Mouse (Mus musculus) hindbrain, embryonic 14.5 days (tissue): ENCODE measurements around the gene Myocos. TPM values are rescaled to one million over a fixed set of nuclear protein-coding genes. Genes with fewer than 3 reads are reported as not detected.
"Not testable (repeated sequence)": the region's sequence is repeated elsewhere in the genome, so short reads cannot be mapped to it uniquely, and the experiment has no call there.

Source experiments
- ATAC-seq: fragments of 200-750 bp; cut with Nextera tagmentation; 2 replicates; pipeline ENCODE4 v1.8.0; 2017; ENCODE audit warnings: moderate number of reproducible peaks, mild to moderate bottlenecking, moderate TSS enrichment, moderate library complexity; ENCODE audit not compliant: low FRiP score
- DNase-seq: peaks from one replicate; pipeline ENCODE4 v3.0.0-alpha.2; 2015; ENCODE audit warnings: low spot score
- H3K27ac ChIP-seq: fragments of 300-500 bp; sonication (generic); 2 replicates; pipeline ENCODE4 v1.5.1; 2014; ENCODE audit warnings: mild to moderate bottlenecking, moderate library complexity
- H3K27me3 ChIP-seq: fragments of 300-500 bp; sonication (generic); 2 replicates; pipeline ENCODE4 v1.6.1; 2014; ENCODE audit warnings: mild to moderate bottlenecking, low read length, mixed read lengths; ENCODE audit not compliant: control insufficient read depth, insufficient read depth
- H3K36me3 ChIP-seq: fragments of 300-500 bp; sonication (generic); replicated peaks from 2 replicates; pipeline ENCODE4 v1.6.1; 2014; ENCODE audit not compliant: control insufficient read depth, insufficient read depth
- H3K4me1 ChIP-seq: fragments of 300-500 bp; sonication (generic); replicated peaks from 2 replicates; pipeline ENCODE4 v1.6.1; 2014; ENCODE audit warnings: antibody characterized with exemption, low read length, mixed read lengths; ENCODE audit not compliant: control insufficient read depth, insufficient read depth
- H3K4me2 ChIP-seq: fragments of 300-500 bp; sonication (generic); replicated peaks from 2 replicates; pipeline ENCODE4 v1.6.1; 2014; ENCODE audit warnings: mild to moderate bottlenecking, moderate library complexity
- H3K4me3 ChIP-seq: fragments of 300-500 bp; sonication (generic); replicated peaks from 2 replicates; pipeline ENCODE4 v1.5.1; 2014; ENCODE audit warnings: mild to moderate bottlenecking, low read length
- H3K9ac ChIP-seq: fragments of 300-500 bp; sonication (generic); 2 replicates; pipeline ENCODE4 v1.6.1; 2014
- H3K9me3 ChIP-seq: fragments of 300-500 bp; sonication (generic); 2 replicates; pipeline ENCODE4 v1.6.1; 2016; ENCODE audit warnings: low read length; ENCODE audit not compliant: control insufficient read depth
- WGBS: fragments of 180-500 bp; shearing (Covaris S2); extraction: QIAGEN DNeasy Blood & Tissue Kit; methylation state at CpG from one replicate; pipeline ENCODE4 v1.1.7; 2014; 5-methylcytosine and 5-hydroxymethylcytosine counted together
- polyA plus RNA-seq: library from polyadenylated mRNA; unstranded; fragments of >200 nt; fragmentation: Nextera tagmentation; extraction: Ambion mirVana; gene quantifications from 2 replicates; pipeline ENCODE4 v1.2.1, GENCODE M21; 2014

Gene Myocos
- polyA plus RNA-seq, 1 experiment from 2014 or later, result not detected

DNA sequence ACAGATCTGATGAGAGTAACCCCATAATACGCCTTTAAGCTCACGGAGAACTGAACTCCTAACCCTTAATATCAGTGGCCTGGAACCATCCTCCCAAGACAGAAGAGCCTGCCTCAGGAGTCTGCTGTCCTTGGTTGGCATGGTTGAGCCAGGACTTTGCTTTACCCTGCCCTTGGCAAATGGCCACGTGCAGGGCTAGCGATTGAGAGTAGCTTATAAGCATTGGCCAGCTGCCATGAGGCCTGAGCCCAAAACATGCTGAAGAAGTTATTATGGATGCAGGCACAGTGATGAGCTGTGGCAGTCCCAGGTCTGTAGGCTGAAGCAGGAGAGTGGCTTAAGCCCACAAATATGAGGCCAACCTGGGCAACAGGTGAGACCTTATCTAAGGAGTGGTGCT lies 30.2 kb downstream of the Myocos start:
- not testable (repeated sequence) for ATAC-seq, H3K9me3 ChIP-seq, H3K4me2 ChIP-seq, H3K9ac ChIP-seq, DNase-seq, H3K27me3 ChIP-seq, H3K36me3 ChIP-seq, H3K4me3 ChIP-seq, H3K27ac ChIP-seq
- H3K4me1 ChIP-seq, result peaks cover 10% of the 10 kb centered on the region; the same call in 1 of the 2 replicates
- WGBS, result 78% methylated on average over 4 of the region's 4 CpGs

DNA sequence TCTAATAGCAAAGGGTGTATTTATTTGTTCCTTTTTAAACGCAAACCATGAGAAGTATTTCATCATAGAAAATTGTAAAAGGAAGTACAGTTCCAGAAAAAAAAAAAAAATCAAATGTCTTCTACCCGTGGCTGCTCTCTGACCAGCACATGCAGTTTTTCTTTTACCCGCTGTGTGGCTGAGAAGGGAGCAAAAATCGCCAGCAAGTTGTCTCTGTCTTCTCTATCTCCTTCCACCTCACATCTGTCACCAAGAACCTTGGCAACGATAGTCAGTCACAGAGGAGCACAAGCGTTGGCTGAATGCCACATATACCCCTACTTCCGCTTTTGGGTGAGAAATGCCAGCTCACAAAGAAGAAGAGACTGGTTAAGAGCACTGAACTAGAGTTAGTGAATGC lies 32.8 kb downstream of the Myocos start:
- 49% methylated on average over 7 of the region's 7 CpGs for WGBS
- Histone ChIP-seq H3K4me3 (no peak overlapping the region), H3K36me3 (no peaks in the 10 kb centered on the region), H3K27me3 (no peaks in the 10 kb centered on the region), H3K27ac (no peak overlapping the region), H3K4me2 (no peak overlapping the region), H3K9ac (no peak overlapping the region), H3K9me3 (no peaks in the 10 kb centered on the region), H3K4me1 (peaks cover 10% of the 10 kb centered on the region; the same call in 1 of the 2 replicates)
- DNase-seq (no peak), ATAC-seq (0 out of 2 replicates have a peak, but pooled peaks have one; percentile 13)

DNA sequence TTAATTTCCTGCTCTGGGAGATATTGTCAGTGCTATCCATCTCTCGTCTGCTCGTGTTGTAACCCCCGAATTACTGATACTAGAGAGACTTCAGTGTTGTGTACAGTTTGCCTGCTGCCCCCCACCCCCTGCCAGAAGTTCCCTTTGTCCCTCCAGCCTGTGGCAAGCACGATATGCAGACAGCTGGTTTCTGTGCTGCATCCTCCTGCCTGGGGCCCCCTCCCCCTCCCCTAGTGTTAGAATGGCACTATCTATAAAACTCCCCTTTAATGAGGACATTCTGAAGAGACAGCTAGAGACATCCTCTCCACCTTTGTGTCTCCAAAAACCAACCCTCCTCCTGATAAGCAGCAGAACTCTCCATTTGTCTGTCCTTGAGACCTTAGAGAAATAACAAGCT lies 34.1 kb downstream of the Myocos start:
- Histone ChIP-seq H3K36me3 (no peaks in the 10 kb centered on the region), H3K4me1 (peaks cover 10% of the 10 kb centered on the region; the same call in 1 of the 2 replicates), H3K9me3 (no peaks in the 10 kb centered on the region), H3K9ac (no peak overlapping the region), H3K4me2 (no peak overlapping the region), H3K4me3 (no peak overlapping the region), H3K27me3 (no peaks in the 10 kb centered on the region), H3K27ac (no peak overlapping the region)
- WGBS, result 23% methylated on average over 4 of the region's 4 CpGs
- no peak for DNase-seq
- ATAC-seq, result peak; percentile 29; the same call in 1 of the 2 replicates

DNA sequence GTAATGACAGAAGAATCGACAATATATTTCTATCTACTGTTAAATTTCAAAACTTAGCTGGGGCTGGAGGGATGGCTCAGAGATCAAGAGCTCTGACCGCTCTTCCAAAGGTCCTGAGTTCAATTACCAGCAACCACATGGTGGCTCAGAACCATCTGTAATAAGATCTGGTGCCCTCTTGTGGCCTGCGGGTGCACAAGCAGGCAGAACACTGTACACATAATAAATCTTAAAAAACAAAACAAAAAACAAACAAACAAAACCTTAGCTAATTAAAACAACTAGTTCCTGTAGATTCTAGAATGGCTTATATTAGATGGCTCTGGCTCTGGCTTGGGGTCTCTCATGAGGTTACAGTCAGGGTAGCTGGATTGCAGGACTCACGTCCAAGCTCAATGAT lies 37.5 kb downstream of the Myocos start:
- Histone ChIP-seq H3K4me3 (no peak overlapping the region), H3K4me1 (peaks cover 10% of the 10 kb centered on the region; the same call in 1 of the 2 replicates), H3K27me3 (no peaks in the 10 kb centered on the region), H3K27ac (no peak overlapping the region), H3K9ac (no peak overlapping the region), H3K9me3 (no peaks in the 10 kb centered on the region), H3K4me2 (no peak overlapping the region), H3K36me3 (no peaks in the 10 kb centered on the region)
- WGBS, result 66% methylated on average over 4 of the region's 4 CpGs
- DNase-seq (no peak), ATAC-seq (no peak)

DNA sequence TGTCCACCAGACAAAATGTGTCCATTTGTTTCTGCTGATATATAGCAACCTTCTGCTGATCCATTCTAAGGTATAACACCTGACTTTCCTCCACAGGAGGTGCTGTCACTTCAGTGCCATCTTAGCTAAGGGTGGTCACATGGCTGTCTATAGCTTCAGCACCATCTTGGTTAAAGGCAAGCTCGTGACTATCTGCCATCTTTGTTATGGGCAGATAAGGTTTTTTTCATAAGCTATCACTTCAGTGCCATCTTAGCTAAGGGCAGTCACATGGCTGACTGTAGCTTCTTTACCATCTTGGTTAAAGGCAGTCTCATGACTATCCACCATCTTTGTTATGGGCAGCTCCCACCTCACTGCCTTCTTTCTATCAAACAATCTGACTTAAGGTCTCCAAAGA lies 42.5 kb downstream of the Myocos start:
- Histone ChIP-seq H3K9ac (no peak overlapping the region), H3K27ac (no peak overlapping the region), H3K4me1 (no peaks in the 10 kb centered on the region), H3K27me3 (no peaks in the 10 kb centered on the region), H3K9me3 (no peaks in the 10 kb centered on the region), H3K4me3 (no peak overlapping the region), H3K4me2 (no peak overlapping the region), H3K36me3 (no peaks in the 10 kb centered on the region)
- WGBS, result 83% methylated on average over 1 of the region's 1 CpGs
- ATAC-seq (peak; percentile 96), DNase-seq (peak; percentile 61)

DNA sequence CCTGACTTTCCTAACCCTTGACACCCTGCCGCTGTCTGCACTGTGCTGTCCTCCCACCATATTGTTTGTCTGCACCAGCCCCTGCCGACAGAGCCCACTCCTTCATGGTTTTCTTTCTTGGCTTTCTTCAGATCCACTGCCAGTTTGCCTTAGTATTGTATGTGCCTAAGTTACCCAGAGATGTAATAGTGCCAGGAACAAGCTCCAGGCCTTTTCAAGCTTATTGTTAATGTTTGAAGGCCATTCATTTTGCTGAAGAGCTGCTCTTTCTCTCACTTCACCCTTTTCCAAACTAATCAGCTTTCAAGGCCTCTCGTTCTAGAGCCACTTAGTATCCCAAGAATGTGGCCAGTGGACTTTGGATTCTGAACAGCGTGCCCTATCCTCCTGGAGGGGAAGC lies 46.8 kb downstream of the Myocos start:
- Histone ChIP-seq H3K4me2 (no peak overlapping the region), H3K4me3 (no peak overlapping the region), H3K27ac (no peak overlapping the region), H3K36me3 (no peaks in the 10 kb centered on the region), H3K27me3 (no peaks in the 10 kb centered on the region), H3K9ac (no peak overlapping the region), H3K4me1 (no peaks in the 10 kb centered on the region), H3K9me3 (no peaks in the 10 kb centered on the region)
- ATAC-seq (no peak), DNase-seq (no peak)
- WGBS, result 45% methylated on average over 4 of the region's 4 CpGs

DNA sequence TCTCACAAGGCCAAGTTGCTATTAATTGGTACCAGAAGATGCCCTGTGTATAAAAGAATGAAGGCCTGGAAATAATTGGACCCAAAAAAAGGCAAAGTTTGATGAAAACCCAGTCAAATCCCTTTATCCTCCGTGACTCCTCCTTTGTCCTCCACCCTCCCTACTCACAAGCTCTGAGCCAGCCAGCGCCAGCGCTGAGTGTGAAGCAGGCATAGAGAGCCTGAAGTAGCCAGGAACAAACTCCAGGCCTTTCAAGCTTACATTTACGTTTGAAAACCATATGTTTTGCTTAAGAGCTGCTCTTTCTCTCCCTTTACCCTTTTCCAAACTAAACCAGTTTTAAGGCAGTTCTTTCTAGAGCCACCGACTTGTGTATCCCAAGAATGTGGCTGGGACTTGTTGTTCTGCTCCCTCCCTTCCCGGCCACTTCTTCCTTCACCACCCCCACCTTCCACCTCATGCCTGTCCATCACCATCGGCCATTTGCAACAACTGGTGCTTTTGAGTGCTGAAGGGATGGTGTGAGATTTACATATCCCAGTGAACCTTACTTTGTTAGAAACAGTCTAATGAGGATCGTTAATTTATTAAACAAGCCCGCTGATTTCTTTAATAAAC lies 48.3 kb downstream of the Myocos start:
- Histone ChIP-seq H3K9ac (no peak overlapping the region), H3K4me2 (no peak overlapping the region), H3K4me1 (no peaks in the 10 kb centered on the region), H3K36me3 (no peaks in the 10 kb centered on the region), H3K27ac (no peak overlapping the region), H3K4me3 (no peak overlapping the region), H3K9me3 (no peaks in the 10 kb centered on the region), H3K27me3 (no peaks in the 10 kb centered on the region)
- 42% methylated on average over 9 of the region's 9 CpGs for WGBS
- DNase-seq (no peak), ATAC-seq (no peak)

DNA sequence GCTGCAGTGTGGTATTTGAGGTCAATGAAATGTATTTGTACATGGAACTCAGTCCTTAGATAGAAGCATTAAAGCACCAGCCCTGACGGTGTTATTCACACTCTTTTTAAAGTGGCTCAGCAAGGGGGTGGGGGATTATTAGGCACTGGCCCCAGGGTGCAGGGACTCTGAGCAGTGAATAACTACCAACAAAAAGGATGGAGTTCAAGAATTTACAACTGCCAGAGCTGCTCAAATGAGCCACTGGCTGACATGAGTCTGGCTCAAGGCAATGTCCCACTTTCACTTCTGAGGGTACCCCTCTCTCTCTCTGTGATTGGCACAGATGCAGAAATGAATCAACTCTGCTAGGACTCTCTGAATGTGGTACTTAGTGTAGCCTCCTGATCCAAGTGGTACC lies 49.9 kb downstream of the Myocos start:
- DNase-seq, result no peak
- Histone ChIP-seq H3K9ac (no peak overlapping the region), H3K9me3 (no peaks in the 10 kb centered on the region), H3K4me2 (no peak overlapping the region), H3K27ac (no peak overlapping the region), H3K4me1 (no peaks in the 10 kb centered on the region), H3K27me3 (no peaks in the 10 kb centered on the region), H3K36me3 (no peaks in the 10 kb centered on the region), H3K4me3 (no peak overlapping the region)
- 17% methylated on average over 1 of the region's 1 CpGs for WGBS
- no peak for ATAC-seq

DNA sequence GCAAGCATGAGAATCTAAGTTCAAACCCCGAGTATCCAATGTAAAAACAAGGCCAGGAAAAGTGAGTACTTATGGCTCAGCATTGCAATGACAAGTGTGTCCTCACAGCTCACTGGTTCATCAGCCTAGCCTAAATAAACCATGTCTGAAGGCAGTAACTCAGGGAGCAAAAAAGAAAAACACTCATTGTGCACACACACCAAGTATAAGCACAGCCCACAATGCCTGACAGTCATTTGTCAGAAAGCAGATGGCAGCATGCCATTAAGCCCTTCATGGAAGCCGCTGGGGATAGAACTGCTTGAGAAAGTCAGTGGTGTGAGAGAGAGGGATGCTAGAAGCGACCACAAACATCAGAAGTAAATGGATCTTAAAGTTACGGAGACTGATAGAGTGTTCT lies 56.7 kb downstream of the Myocos start:
- Histone ChIP-seq H3K36me3 (peaks cover 24% of the 10 kb centered on the region; the same call in 1 of the 2 replicates), H3K4me1 (peaks cover 10% of the 10 kb centered on the region; the same call in 1 of the 2 replicates), H3K27ac (no peak overlapping the region), H3K9ac (no peak overlapping the region), H3K27me3 (no peaks in the 10 kb centered on the region), H3K4me2 (no peak overlapping the region), H3K9me3 (no peaks in the 10 kb centered on the region), H3K4me3 (no peak overlapping the region)
- DNase-seq, result peak; percentile 64
- WGBS, result 40% methylated on average over 4 of the region's 4 CpGs
- ATAC-seq, result peak; percentile 83

DNA sequence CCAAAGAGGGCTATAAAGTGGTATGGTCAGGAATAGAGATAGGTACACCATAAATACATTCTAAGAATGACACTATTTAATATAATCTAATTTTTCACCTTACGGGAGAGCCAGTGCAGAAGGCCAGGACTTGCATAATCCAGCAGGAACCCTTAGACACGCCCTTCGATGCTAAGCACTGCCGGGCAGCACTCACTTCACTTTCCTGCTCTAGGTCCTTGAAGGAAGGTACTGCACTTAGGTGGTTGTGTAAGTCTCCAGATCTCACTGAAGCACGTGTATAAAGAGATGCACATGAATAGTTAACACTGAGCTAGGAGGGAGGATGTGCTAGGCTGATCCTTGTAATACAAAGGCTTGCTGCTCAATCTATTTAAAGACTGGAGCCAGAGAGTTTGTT lies 58.4 kb downstream of the Myocos start:
- Histone ChIP-seq H3K9ac (no peak overlapping the region), H3K4me3 (no peak overlapping the region), H3K36me3 (peaks cover 34% of the 10 kb centered on the region; the same call in 1 of the 2 replicates), H3K4me1 (peaks cover 10% of the 10 kb centered on the region; the same call in 1 of the 2 replicates), H3K27ac (no peak overlapping the region), H3K27me3 (no peaks in the 10 kb centered on the region), H3K4me2 (no peak overlapping the region), H3K9me3 (no peaks in the 10 kb centered on the region)
- 91% methylated on average over 5 of the region's 5 CpGs for WGBS
- ATAC-seq (no peak), DNase-seq (no peak)
